Mouse (Mus musculus): Measurements from ENCODE around the gene Spp2. TPM values are rescaled to one million over a fixed set of nuclear protein-coding genes. Genes with fewer than 3 reads are reported as not detected.

Spp2 gene
- total RNA-seq (2023): not detected

DNA sequence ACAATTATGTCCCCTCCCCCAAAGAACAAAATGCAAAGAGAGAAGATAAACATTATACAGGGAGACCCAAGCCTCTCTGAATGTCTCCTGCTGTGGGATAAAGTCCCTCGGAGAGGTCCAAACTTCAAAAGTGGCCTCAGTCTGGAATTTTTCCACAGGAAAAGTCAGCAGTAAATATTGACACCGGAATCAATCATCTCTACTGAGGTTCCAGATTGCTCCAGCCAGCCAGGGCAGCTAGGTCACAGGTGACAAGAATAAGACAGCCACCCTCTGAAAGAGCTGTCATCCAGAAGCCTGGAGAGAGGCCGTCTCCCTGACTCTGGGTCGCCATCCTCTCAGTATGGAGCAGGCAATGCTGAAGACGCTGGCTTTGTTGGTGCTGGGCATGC, at the start of gene Spp2:
TSS of gene Spp2 (plus strand) at position 155 of the 392 bp plus-strand sequence.

Other genes with a start within 250 kb of the Spp2 start
- not detected for gene Ugt1a5, start 240.9 kb upstream of the Spp2 start, total RNA-seq (2023)
- not detected for gene Ugt1a2, start 206.4 kb upstream of the Spp2 start, total RNA-seq (2023)
- gene Dnajb3, start 201.2 kb upstream of the Spp2 start, total RNA-seq (2023): not detected
- not detected for gene Ugt1a1, start 195.0 kb upstream of the Spp2 start, total RNA-seq (2023)
- gene Mroh2a, start 180.0 kb upstream of the Spp2 start, total RNA-seq (2023): 0.64 TPM
- 162 TPM for gene Hjurp, start 129.3 kb upstream of the Spp2 start, total RNA-seq (2023)
- not detected for gene Trpm8, start 129.3 kb upstream of the Spp2 start, total RNA-seq (2023)
- not detected for gene Glrp1, start 103.1 kb downstream of the Spp2 start, total RNA-seq (2023)

All from CD4-positive naive resting alpha-beta T cell, adult 76 days (primary cell).